Mouse (Mus musculus): ENCODE data around the gene Prss30.
A peak's percentile ranks its signal among the peaks of the same experiment; 100 is the strongest.

The Prss30 gene

DNA sequence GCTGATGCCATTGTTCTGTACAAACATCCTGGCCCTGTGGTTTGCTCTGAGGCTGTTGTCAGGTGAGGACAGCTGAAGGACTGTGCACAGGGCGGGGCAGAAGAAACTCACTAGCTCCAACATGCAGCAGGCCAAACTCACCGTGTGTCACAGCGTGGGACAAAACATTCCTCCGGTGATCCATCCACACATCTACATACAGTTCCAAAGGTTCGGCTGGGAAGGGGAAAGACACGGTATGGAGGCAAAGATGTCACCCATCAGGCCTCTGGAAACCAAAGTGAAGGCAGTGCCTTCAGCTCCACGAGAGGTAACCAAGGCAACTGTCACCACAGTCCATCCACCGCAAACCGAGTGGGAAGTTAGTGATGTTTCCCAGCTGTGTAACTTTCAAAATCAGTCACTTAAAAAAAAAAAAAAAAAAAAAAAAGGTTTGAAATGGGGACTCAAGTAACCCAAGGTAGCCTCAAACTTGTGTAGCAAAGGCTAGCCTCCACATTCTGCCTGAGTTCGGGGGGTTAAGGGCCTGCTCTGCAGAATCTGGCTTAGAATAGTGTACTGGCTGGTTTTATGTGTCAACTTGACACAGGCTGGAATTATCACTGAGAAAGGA lies at the start of gene Prss30:
Prss30 (minus strand) TSS at position 270 of the 613 bp plus-strand sequence.
- no peak for DNase-seq (ENCODE audit: low read depth, low spot score)

DNA sequence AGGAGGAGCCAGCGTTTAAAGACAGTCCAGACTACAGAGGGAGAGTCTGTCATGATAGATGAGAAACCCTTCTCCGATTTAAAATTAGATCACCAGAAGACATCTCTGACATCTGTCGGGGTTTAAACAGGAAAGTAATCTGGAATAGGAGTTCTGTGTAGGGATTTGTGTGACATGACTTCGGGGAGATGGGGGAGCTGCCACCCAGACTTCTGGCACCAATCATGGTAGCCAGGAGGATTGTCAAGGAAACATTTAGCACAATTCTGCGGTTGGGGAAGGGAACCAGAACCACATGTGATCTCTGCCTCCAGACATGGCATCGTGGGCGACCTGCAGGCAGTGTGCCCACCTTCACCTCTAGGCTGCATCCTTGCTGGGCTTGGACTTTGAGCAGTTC lies 49.1 kb upstream of the Prss30 start:
- no peak for DNase-seq (ENCODE audit: low read depth, low spot score)

DNA sequence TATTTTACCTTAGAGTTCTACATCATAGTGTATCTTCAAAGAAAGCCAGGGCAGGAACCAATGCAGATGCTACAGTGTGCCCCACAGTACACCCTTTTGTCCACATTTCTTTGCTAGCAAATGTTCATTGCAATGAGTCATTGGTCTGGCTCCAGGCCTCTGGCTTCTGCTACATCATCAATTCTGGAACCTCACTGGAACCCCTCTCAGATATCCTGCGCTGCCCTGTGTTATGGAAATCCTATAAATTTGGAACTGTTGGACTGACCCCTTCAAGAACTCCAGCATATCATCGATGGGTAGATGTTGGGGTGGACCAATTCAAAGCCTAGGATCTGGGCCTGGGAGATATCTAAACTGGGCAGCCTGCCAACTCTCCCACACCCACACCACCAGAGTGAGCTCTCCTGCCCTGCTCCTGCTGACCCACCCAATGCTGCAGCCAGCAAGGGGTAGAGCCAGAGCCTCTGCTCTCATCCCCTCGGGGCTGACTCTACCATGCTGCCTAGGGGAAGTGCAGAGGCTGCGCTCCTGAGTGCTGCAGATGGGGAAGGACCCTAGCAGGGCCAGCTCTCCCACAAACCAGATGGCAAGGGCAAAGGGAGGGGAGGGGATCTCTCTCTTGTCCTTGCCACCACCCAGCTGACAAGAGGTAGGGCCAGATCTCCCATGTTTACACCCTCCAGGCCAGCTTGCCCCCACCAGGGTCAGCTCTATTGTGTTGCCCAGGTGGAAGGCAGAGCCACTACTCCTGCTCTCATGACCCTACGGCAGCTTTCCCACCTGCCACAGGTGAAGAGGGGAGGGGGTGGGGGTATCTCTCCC lies 41.2 kb upstream of the Prss30 start:
- no peak for DNase-seq (ENCODE audit: low read depth, low spot score)

DNA sequence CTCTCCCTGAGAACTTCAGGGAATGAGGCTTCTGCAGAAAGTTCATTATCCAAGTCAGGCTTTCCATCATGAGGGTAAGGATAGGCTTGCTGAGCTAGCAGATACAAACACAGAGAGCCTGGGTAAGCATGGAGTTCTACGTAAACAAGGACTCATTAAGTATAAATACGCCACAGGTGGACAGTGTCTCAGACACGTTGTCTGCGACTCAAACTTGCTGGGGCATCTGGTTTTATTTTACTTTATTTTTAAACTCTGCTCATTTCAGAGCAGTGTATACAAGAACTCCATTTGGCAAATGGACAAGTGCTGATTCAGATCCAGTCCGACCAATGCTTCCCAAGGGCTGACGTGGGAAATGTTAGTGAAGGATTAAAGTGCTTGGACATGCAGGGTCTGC lies 40.3 kb upstream of the Prss30 start:
- peak; percentile 23 for DNase-seq (ENCODE audit: low read depth, low spot score)

DNA sequence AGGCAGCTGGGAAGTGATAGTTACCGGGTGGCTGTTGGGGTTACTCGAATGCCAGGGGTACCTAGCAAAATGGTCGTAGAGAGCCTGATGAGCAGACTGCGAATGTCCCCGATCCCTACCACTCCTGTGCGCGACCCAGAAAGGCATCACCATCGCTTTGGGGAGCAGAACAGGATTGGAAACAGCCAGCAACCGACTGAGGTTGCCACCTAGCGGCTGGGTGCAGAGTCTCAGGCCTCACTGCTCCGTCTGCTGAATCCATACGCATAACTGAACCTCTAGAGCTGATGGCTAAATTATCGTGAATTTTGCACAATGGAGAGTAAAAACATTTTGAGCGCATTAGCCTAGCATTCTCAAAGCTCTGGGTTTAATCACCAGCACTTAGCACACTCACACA lies 35.4 kb upstream of the Prss30 start:
- peak; percentile 34 for DNase-seq (ENCODE audit: low read depth, low spot score)

DNA sequence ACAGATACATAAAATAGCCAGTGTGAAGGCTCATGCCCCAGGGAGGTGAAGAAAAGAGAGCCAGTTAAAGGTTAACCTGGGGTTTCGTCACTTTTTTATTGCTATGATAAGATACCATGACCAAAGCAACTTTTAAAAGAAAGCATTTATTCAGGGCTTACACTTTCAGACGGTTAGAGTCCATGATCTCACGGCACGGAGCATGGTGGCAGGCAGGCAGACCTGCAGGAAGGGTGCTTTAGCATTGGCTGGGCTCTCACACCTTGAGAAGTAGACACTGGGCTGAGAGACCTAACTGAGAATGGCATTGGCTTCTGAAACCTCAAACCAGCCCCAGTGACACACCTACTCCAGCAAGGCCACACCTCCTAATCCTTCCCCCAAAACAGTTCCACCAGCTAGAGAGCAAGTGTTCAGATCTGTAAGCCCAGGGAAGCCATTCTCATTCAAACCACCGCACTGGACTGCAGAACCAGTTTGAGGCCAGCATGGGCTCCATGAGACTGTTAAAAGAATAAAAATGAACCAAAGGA lies 34.1 kb upstream of the Prss30 start:
- no peak for DNase-seq (ENCODE audit: low read depth, low spot score)

DNA sequence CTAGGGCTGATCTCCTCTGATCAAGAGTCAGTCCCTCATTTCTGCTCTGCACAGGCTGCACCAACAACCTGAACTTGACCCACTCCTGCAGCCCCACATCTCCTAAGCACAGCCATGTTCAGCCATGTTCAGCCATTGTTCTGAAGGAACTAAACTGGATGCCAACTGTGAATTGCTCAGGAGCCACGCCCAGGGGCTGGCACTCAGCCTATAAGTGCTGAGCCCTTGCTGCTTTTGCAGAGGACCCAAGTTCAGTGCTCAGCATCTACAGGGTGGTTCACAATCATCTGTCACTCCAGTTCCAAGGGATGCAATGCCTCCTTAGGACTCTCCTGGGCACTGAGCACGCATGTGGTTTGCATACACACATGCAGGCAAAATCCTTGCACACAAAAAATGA lies 32.6 kb upstream of the Prss30 start:
- DNase-seq (ENCODE audit: low read depth, low spot score): no peak

DNA sequence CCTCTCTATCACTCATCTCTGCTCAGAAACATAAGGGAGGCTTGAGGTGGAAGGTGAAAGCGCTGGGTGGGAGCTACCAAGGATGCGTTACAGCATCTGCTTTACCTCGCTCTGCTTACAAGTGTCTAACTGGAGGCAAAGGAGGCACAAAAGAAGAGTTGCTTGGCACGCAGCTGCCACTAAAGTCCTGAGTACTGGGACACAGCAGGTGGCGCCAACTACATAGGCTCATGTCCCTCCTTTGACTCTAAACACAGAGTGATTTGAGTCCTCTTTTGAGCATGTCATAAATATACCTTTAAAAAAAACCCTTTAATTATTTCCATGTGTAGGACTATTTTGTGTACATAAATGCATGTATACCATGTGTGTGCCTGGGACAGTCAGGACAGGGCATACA lies 29.3 kb upstream of the Prss30 start:
- no peak for DNase-seq (ENCODE audit: low read depth, low spot score)

DNA sequence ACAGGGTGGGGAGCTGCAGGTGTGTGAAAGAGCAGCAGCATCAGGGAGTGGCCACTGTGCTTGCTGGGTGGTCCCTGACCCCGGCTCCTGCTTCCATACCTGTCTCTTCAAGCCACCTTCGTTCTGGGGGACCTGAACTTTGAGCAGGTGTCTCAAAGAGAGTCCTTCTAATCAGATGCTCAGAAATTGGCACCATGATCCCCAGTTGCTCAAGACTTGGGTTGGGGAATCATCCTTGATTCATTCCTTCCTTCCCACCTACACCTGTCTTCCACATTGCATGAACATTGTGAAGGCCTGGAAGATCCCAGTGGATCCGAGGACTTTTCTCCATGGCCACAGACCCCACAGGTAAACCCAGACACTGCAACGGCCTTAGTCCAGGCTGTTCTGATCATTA lies 27.7 kb upstream of the Prss30 start:
- no peak for DNase-seq (ENCODE audit: low read depth, low spot score)

DNA sequence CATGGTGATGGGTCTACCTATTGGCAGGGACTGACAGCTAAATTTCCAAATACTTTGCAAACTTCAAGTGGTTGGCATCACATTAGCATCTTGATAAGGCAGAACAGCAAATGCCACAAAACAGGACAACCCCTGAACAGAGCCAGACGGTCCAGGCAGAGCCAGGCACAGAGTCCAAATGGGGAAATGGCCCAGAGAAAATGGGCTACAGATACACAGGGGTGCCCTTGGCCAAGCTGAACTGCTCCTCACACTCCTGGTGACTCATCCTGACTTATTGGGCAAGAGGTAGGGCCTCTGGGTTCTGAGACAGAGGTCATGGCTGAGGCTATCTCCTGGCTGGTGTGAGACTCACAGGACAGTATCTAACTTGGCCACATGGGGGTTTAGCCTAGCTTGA lies 27.0 kb upstream of the Prss30 start:
- DNase-seq (ENCODE audit: low read depth, low spot score): no peak

DNA sequence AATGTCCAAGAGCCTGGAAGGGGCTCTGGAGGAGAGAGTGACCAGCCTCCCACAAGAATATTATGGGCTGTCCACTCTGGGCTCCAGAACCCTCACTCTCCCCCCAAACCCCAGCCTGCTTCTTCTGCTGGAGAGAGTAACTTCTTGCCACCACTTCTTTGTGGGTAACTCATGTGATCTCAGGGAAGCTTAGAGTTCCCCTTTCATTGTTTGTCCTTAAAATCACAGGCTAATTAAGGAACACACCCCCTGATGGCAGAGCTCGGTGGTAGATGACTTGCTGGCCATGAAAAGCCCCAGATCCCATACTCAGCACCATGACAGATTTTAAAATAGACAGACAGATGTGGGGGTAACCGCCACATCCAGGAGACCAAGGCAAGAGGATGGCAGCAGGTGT lies 26.6 kb upstream of the Prss30 start:
- no peak for DNase-seq (ENCODE audit: low read depth, low spot score)

DNA sequence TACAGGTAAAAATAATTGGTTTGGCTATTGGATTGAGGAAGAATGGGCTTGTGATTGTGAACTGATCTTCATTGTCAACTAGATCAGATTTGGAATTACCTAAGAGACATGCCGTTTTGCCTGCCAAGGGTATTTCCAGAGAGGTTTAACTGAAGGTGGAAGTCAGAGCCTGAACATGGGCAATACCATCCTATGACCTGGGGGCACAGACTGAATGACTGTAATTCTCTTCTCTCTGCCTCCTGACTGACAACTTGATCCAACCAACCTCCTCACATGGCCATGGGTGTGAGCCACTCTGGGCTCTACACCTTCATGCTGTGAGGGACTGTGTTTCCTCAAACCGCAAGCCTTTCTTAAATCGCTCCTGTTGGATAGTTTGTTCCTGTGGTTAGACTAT lies 24.7 kb upstream of the Prss30 start:
- DNase-seq (ENCODE audit: low read depth, low spot score): no peak

DNA sequence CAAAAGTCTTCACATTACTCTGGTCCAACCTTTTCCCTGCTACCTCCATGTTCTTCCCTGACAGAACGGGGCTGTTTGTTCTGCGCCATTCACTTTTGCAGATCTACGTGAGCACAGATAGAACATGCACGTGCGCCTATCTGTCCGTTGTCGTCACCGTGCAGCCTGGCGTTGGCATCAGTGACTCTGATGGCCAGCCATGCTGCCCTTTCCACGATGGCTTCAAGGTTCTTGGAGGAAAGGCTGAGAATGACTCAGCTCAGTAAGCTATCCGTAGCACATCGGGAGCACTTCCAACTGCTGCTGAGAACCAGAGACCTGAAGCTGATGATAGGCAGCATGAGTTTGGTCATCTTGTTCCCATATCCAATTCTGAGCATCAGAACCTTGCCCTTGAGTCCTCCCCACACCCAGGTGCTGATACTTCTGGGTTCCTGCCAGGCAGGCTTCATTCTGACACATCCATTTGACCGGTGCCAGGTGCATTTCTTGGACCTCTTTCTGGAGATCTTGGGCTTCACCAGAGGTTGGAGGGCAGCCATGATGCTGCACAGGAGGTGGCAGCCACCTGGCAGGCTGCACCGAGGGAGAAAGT lies 23.8 kb upstream of the Prss30 start:
- no peak for DNase-seq (ENCODE audit: low read depth, low spot score)

DNA sequence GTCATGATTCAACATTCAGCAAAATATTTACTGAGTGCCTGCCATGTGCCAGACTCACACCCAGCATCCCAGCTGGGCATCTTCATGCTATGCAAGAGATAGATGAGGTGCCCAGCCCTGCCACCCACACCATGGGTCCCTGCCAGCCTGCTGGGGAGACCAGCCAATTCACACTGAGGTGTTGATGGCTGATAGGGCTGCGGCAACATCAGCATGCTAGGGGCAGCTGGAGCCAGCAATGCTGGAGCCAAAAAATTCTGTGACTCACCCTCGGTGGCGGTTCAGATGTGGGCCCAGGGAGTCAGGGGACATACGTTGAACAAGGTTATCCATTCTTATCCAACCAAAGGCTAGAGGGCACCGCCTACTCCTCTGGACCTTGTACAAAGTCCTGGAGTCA lies 20.0 kb upstream of the Prss30 start:
- DNase-seq (ENCODE audit: low read depth, low spot score): no peak

DNA sequence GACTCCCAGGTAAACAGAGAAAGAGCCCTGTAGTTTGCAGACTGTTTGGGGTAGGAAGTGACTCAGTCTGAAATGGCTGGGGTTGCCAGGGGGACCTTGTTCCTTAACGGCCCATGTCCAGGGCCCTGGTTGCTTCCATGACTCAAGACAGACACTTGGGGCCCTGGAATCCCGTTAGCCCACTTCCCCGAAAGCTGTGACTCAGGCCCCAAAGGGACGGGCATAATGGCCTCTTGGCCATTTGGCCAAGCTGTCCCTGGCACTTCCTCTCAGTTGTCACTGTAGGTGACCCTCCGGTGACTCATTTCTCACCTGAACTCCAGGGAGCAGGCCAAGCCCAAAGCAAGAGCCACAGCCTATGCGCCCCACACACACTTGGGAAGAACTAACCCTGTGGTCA lies 18.0 kb upstream of the Prss30 start:
- no peak for DNase-seq (ENCODE audit: low read depth, low spot score)

DNA sequence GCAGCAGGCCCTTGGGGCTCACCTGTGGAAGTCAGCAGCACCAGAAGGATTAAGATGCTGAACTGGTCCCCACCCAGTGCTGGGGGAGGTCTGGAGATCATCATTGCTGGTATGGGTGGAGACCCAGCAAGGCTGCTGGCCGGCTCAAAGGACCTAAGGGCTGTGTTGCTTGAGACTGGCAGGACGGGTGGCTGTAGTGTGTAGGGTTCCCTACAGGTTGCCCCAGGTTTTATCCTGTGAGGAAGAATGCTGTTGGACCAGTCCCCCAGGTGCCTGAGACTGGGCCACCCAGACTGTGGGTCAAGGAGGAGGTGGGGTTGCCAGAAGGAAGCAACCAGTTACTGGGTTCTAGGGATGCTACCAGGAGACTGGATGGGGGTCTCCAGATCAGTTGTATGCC lies 17.5 kb upstream of the Prss30 start, which contains the start of gene Prss22:
Prss22 (minus strand) TSS at position 200 of the 400 bp plus-strand sequence.
- peak; percentile 23 for DNase-seq (ENCODE audit: low read depth, low spot score)

DNA sequence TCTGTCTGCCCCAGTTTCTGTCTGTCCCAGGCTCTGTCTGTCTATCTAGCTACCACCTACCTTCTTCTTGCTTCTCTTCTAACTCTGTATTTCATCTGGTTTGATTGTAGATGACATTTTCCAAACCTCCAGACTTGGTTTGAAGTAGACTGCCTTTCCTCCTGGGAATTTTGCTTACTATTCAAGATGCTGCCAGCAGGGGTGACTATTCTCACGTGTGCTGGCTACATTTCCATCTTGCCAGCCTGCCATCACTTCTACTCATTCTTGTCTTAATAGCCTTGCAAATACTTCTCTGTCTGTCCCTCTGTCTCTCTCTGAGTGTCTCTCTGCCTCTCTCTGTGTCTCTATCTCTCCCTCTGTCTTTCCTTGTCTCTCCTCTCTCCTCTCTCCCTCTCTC lies 15.1 kb upstream of the Prss30 start:
- no peak for DNase-seq (ENCODE audit: low read depth, low spot score)

DNA sequence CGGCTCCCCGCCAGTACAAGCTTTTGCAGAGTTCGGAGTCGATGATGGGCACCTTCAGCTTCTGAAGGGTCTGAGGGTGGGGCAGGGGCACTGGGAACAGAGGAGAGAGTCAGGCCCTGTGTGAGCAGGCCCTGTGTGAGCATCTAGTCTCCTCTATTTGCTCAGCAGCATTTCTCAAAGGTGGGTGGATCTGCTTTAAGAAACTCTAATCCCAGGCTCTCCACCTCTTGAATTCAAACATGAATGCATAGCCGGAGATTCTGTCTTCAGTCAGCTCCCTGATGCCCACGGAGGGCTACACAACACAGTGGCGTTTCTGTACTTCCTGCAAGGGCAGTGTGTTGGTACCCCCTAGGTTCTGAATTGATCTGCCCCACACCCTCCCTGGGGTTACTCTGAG lies 14.3 kb upstream of the Prss30 start:
- no peak for DNase-seq (ENCODE audit: low read depth, low spot score)

DNA sequence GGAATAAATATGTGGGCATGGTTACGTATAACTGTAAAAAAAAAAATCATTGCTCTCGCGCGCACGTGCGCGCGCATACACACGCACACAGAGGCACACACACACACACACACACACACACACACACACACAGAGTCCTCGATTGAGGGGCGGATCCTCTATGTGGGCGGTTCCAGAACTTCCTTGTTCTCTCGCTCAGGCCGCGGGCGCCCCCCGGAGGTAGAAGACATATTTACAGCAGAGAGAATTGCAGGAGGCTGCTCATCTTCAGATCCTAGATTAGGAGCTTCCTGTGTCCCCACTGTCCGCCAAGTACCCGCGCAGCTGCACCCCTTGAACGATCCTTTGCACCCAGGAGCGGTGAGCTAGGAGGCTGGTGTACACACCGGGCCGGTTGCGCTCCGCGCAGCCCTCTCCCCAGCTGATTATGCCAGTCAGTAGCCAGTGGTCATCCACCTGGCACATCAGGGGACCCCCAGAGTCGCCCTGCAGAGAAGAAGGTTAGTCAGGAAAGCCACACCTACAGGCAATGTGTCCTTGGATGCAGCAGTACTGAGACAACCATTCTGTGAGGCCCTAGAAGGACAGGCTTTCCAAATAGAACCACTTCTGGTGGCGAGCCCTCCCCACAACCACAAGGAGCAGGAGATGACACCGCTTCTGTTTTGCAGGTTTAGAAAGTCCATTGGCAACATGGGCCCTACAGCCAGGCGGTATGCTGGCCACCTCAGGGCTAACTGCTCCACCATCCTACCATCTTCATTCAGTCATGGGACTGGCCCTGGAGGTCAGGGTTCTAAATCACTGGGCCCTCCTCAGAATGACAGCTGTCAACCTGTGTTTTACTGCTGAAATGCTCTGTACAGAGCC lies 13.4 kb upstream of the Prss30 start:
- DNase-seq (ENCODE audit: low read depth, low spot score): peak; percentile 84

DNA sequence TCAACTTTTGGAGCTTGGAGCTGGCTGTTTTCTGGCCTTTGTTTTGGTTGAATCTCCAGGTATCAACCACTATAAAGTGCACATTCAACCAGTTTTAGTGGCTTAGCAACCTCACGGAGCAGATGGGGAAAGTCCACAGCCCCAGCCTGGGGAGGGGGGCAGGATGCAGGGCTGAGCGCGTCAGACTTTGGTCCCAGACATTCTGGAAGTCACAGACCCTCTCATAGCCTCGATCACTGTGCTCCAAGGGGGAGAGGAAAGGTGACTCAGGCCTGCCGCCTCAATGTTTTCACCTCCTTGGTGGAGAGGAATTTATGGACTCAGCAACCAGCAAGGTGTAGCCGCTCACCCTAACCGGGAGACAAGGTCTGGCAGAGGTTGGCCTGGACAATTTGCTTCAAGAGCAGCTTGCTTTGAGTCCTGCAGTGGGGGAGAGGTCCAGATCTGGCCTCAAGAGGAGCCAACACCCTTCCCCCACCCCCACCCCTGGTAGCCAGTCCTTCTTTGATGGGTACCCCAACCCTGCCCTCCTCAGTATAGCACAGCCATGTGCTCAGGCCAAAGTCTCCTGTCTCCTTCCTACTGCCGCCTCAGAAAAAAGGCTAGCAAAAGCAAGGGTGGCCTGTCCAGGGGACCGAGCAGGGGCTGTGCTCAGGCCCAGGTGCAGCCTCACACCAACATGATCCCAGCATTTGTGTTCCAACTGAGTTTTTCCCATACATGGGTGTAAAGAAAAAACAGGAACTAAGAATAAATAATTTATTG lies 12.6 kb upstream of the Prss30 start:
- DNase-seq (ENCODE audit: low read depth, low spot score): no peak

DNA sequence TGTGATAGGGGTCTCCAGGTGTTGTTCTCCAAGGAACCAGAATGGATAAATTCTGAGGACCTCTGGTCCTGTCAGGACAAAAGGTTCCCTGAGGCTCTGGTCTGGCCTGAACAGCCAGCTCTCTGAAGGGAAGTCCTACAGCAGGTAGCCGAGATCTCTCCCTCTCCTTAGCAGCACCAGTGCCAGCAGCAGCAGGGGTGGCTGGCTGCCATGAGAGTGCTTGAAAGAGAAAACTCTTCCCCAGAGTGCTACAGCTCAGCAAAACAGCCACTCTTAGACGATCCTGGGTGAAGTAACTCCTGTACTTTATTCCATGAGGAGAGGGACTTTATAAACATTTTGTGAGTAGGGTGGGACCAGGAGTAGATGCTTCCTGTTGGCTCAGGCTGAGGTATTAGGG lies 9.4 kb upstream of the Prss30 start:
- no peak for DNase-seq (ENCODE audit: low read depth, low spot score)
